Mouse (Mus musculus) thymus, adult 2 months (tissue): ENCODE results near the gene Fam187a.

ENCODE experiments used
- CTCF ChIP-seq: fragments of 200-500 bp; IDR thresholded peaks from 2 replicates; pipeline ENCODE4 v1.5.1; 2012; ENCODE audit warnings: mild to moderate bottlenecking, control low read depth, low read length, moderate library complexity, borderline replicate concordance; ENCODE audit not compliant: control insufficient read depth, poor library complexity, insufficient read depth; ENCODE audit errors: extremely low read depth
- POLR2A ChIP-seq: fragments of 200-500 bp; IDR thresholded peaks from 2 replicates; pipeline ENCODE4 v1.6.1; 2012; ENCODE audit warnings: mild to moderate bottlenecking, low read length, control low read depth, moderate library complexity; ENCODE audit not compliant: control insufficient read depth, poor library complexity, insufficient read depth; ENCODE audit errors: extremely low read depth

DNA sequence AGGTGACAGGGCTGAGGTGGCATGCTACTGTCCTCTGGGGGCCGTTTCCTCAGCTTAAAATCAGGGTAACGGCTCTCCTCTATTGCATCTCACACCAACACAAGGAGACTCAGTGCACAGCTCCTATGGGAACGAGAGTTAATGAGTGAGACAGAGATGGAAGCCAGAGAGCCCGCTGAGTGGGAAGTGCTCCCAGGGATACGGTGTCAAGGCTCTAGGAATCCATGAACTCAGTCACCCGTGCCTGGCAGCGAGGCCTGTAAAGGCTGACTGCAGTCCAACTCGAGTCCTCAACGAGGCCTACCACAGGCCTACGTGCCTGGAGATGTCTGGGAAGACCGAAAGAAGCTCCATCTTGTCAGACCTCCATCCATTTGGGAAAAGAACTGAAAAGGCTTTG lies 26.0 kb upstream of the Fam187a start:
- TF ChIP-seq CTCF (no peak), POLR2A (no peak)
